Comparison of ENCODE assay signal across 8 mouse cellular contexts in genomic region chr11:54093000-54093399, GRCm38 (mm10). TPM values are rescaled to one million over a fixed set of nuclear protein-coding genes. Genes with fewer than 3 reads are reported as not detected.
A peak's percentile ranks its signal among the peaks of the same experiment; 100 is the strongest.
DNase-seq lines count a peak whose midpoint lies in the region; ATAC-seq and TF ChIP-seq lines count a peak whose summit lies in the region.

No protein-coding gene starts in this region.

- DNase-seq in gastrocnemius, adult 18-20 months (ENCODE audit: low spot score): peak; percentile 79
- no peak for DNase-seq in gastrocnemius, postnatal 36 days
- DNase-seq in thymus, postnatal 14 days: peak; percentile 50
- DNase-seq in thymus, adult 2 months: no peak
- DNase-seq in embryonic facial prominence, embryonic 11.5 days (ENCODE audit: low spot score): peak; percentile 67
- DNase-seq in liver, postnatal 0 days: peak; percentile 42
- DNase-seq in urinary bladder, postnatal 10 days (ENCODE audit: low spot score): no peak
- no peak for DNase-seq in frontal cortex, postnatal 10 days (ENCODE audit: low spot score in 2 of 2)

- 0 out of 2 replicates have a peak, but pooled peaks have one; percentile 23 for ATAC-seq in embryonic facial prominence, embryonic 11.5 days (replicated peaks; ENCODE audit: insufficient number of reproducible peaks, low FRiP score, low TSS enrichment, low read depth)
- ATAC-seq in liver, postnatal 0 days: peak; percentile 17; the same call in 1 of the 2 replicates

- no peak overlapping the region for H3K27ac ChIP-seq in thymus, adult 2 months (ENCODE audit: control insufficient read depth, insufficient read depth, low read length)
- no peak overlapping the region for H3K27ac ChIP-seq in embryonic facial prominence, embryonic 11.5 days (replicated peaks; ENCODE audit: low read depth, low read length)
- no peak overlapping the region for H3K27ac ChIP-seq in liver, postnatal 0 days (ENCODE audit: low read depth)

- no peak overlapping the region for H3K4me2 ChIP-seq in embryonic facial prominence, embryonic 11.5 days (ENCODE audit: low read depth, low read length)
- no peak overlapping the region for H3K4me2 ChIP-seq in liver, postnatal 0 days (ENCODE audit: low read depth, low read length)

- H3K27me3 ChIP-seq in thymus, adult 2 months (ENCODE audit: control insufficient read depth, insufficient read depth, low read length): no peaks in the 10 kb centered on the region
- H3K27me3 ChIP-seq in embryonic facial prominence, embryonic 11.5 days (ENCODE audit: control insufficient read depth, insufficient read depth, low read length): no peaks in the 10 kb centered on the region
- no peaks in the 10 kb centered on the region for H3K27me3 ChIP-seq in liver, postnatal 0 days (ENCODE audit: insufficient read depth, low read length)

- peaks cover 17% of the 10 kb centered on the region for H3K4me1 ChIP-seq in thymus, adult 2 months (replicated peaks; ENCODE audit: control insufficient read depth, insufficient read depth, low read length)
- no peaks in the 10 kb centered on the region for H3K4me1 ChIP-seq in embryonic facial prominence, embryonic 11.5 days (ENCODE audit: control insufficient read depth, insufficient read depth, low read length)
- H3K4me1 ChIP-seq in liver, postnatal 0 days (ENCODE audit: insufficient read depth): peaks cover 4% of the 10 kb centered on the region

- H3K36me3 ChIP-seq in thymus, adult 2 months (ENCODE audit: control insufficient read depth, insufficient read depth, low read length): no peaks in the 10 kb centered on the region
- no peaks in the 10 kb centered on the region for H3K36me3 ChIP-seq in embryonic facial prominence, embryonic 11.5 days (replicated peaks; ENCODE audit: control insufficient read depth, insufficient read depth, low read depth, low read length)
- H3K36me3 ChIP-seq in liver, postnatal 0 days (replicated peaks; ENCODE audit: insufficient read depth, low read length): no peaks in the 10 kb centered on the region

- TF ChIP-seq EP300 in liver, postnatal 0 days (IDR thresholded peaks at IDR 0.05; ENCODE audit: low read depth): no peak

- TF ChIP-seq CTCF in thymus, adult 2 months (IDR thresholded peaks at IDR 0.05; ENCODE audit: borderline replicate concordance, control insufficient read depth, extremely low read depth, insufficient read depth, low read length, poor library complexity): no peak
- peak; percentile 79 for TF ChIP-seq CTCF in liver, postnatal 0 days (IDR thresholded peaks at IDR 0.05; ENCODE audit: low read depth)

- no peak overlapping the region for H3K4me3 ChIP-seq in thymus, adult 2 months (ENCODE audit: control insufficient read depth, insufficient read depth, low read length)
- H3K4me3 ChIP-seq in embryonic facial prominence, embryonic 11.5 days (ENCODE audit: low read depth, low read length): no peak overlapping the region
- H3K4me3 ChIP-seq in liver, postnatal 0 days (ENCODE audit: low read depth, low read length): no peak overlapping the region

- TF ChIP-seq POLR2A in thymus, adult 2 months (IDR thresholded peaks at IDR 0.05; ENCODE audit: control insufficient read depth, extremely low read depth, insufficient read depth, low read length, poor library complexity): no peak

- 21% methylated on average over 3 of the region's 3 CpGs for WGBS in thymus, adult 2 months
- 2% methylated on average over 3 of the region's 3 CpGs for WGBS in embryonic facial prominence, embryonic 11.5 days
- WGBS in liver, postnatal 0 days (ENCODE audit: insufficient replicate concordance): 11% methylated on average over 3 of the region's 3 CpGs

- intact Hi-C loops in gastrocnemius, postnatal 36 days (cut with DNase I): loop anchor here (2.0 kb wide), 1 partner anchor 164 kb away; no protein-coding TSS in a partner anchor

- no peak overlapping the region for H3K9ac ChIP-seq in embryonic facial prominence, embryonic 11.5 days (replicated peaks; ENCODE audit: low read length)
- no peak overlapping the region for H3K9ac ChIP-seq in liver, postnatal 0 days (replicated peaks)

- no peaks in the 10 kb centered on the region for H3K9me3 ChIP-seq in embryonic facial prominence, embryonic 11.5 days (replicated peaks; ENCODE audit: control insufficient read depth, low read length)
- no peaks in the 10 kb centered on the region for H3K9me3 ChIP-seq in liver, postnatal 0 days (ENCODE audit: low read length)

RNA-seq across cellular contexts. Expression of gene P4ha2, which starts 6.9 kb away (rescaled TPM):
- total RNA-seq in gastrocnemius, adult 18-20 months (2021): 10 to 100 TPM; 31.9 to 38.1 TPM
- total RNA-seq in gastrocnemius, postnatal 36 days (2021): 10 to 100 TPM; 23.3 to 31.7 TPM
- polyA plus RNA-seq in thymus, adult 2 months (2012; rRNA removed): 4.6 and 4.8 TPM in 2 replicates
- 41.5 and 42.8 TPM in 2 replicates for polyA plus RNA-seq in embryonic facial prominence, embryonic 11.5 days (2014; fragmentation: Nextera tagmentation; extraction: Ambion mirVana)
- polyA plus RNA-seq in liver, postnatal 0 days (2015; fragmentation: Nextera tagmentation; extraction: Ambion mirVana): 2.4 and 2.7 TPM in 2 replicates

RNA-seq across cellular contexts. Expression of gene Pdlim4, which starts 24.2 kb away (rescaled TPM):
- 1 to 10 TPM; 5.1 to 5.6 TPM for total RNA-seq in gastrocnemius, adult 18-20 months (2021)
- 1 to 10 TPM; 6.5 TPM for total RNA-seq in gastrocnemius, postnatal 36 days (2021)
- polyA plus RNA-seq in thymus, adult 2 months (2012; rRNA removed): 51.8 and 62.0 TPM in 2 replicates
- polyA plus RNA-seq in embryonic facial prominence, embryonic 11.5 days (2014; fragmentation: Nextera tagmentation; extraction: Ambion mirVana): 120 and 127 TPM in 2 replicates
- 4.0 TPM in 2 replicates for polyA plus RNA-seq in liver, postnatal 0 days (2015; fragmentation: Nextera tagmentation; extraction: Ambion mirVana)

Comparison
In these comparisons a context has a peak if more than half of its experiments do, and no peak if none do; other contexts are left out.
1. DNase-seq: peak in gastrocnemius, adult 18-20 months (single experiment), thymus, postnatal 14 days (single experiment), embryonic facial prominence, embryonic 11.5 days (single experiment) and liver, postnatal 0 days (single experiment); none in gastrocnemius, postnatal 36 days (0 of 2), thymus, adult 2 months (single experiment), urinary bladder, postnatal 10 days (single experiment) and frontal cortex, postnatal 10 days (0 of 2).
2. RNA of gene Pdlim4, which starts 24.2 kb away (polyA plus RNA-seq): 120 to 127 TPM in embryonic facial prominence, embryonic 11.5 days and 51.8 to 62.0 TPM in thymus, adult 2 months; 4.0 TPM in liver, postnatal 0 days; every median in the first group is over 10 times any median in the second.